Mouse (Mus musculus): Measurements from ENCODE around the gene Tom1l2. TPM values are rescaled to one million over a fixed set of nuclear protein-coding genes. Genes with fewer than 3 reads are reported as not detected.
A peak's percentile ranks its signal among the peaks of the same experiment; 100 is the strongest.

Gene Tom1l2
- polyA plus RNA-seq, 1 experiment, result 20.4 TPM

GRCm38 (mm10) chr11:60369448-60369847, 16.7 kb upstream of the Tom1l2 start:
- TF ChIP-seq CTCF (IDR thresholded peaks at IDR 0.05; ENCODE audit: low read depth, low read length) (no peak), POLR2A (IDR thresholded peaks at IDR 0.05; ENCODE audit: borderline replicate concordance, low read depth, low read length) (no peak)
- Histone ChIP-seq H3K27ac (ENCODE audit: insufficient read depth, low read depth, low read length) (no peak overlapping the region), H3K4me3 (ENCODE audit: insufficient read depth, low read length) (no peak overlapping the region), H3K4me1 (ENCODE audit: control insufficient read depth, insufficient read depth, low read length) (no peaks in the 10 kb centered on the region)

GRCm38 (mm10) chr11:60368909-60369308, 16.2 kb upstream of the Tom1l2 start:
- TF ChIP-seq CTCF (IDR thresholded peaks at IDR 0.05; ENCODE audit: low read depth, low read length) (no peak), POLR2A (IDR thresholded peaks at IDR 0.05; ENCODE audit: borderline replicate concordance, low read depth, low read length) (no peak)
- Histone ChIP-seq H3K4me3 (ENCODE audit: insufficient read depth, low read length) (no peak overlapping the region), H3K27ac (ENCODE audit: insufficient read depth, low read depth, low read length) (no peak overlapping the region), H3K4me1 (ENCODE audit: control insufficient read depth, insufficient read depth, low read length) (no peaks in the 10 kb centered on the region)

GRCm38 (mm10) chr11:60367256-60367655, 14.6 kb upstream of the Tom1l2 start:
- no peak for TF ChIP-seq CTCF (IDR thresholded peaks at IDR 0.05; ENCODE audit: low read depth, low read length)
- TF ChIP-seq POLR2A (IDR thresholded peaks at IDR 0.05; ENCODE audit: borderline replicate concordance, low read depth, low read length), result no peak
- H3K27ac ChIP-seq (ENCODE audit: insufficient read depth, low read depth, low read length), result no peak overlapping the region
- no peak overlapping the region for H3K4me3 ChIP-seq (ENCODE audit: insufficient read depth, low read length)
- H3K4me1 ChIP-seq (ENCODE audit: control insufficient read depth, insufficient read depth, low read length), result no peaks in the 10 kb centered on the region

- H3K4me3 ChIP-seq (ENCODE audit: insufficient read depth, low read length), result no peak overlapping the region
- H3K27ac ChIP-seq (ENCODE audit: insufficient read depth, low read depth, low read length), result no peak overlapping the region
- no peaks in the 10 kb centered on the region for H3K4me1 ChIP-seq (ENCODE audit: control insufficient read depth, insufficient read depth, low read length)
- no peak for TF ChIP-seq CTCF (IDR thresholded peaks at IDR 0.05; ENCODE audit: low read depth, low read length)
Observed at GRCm38 (mm10) chr11:60366239-60367019, 13.7 kb upstream of the Tom1l2 start.

- Histone ChIP-seq H3K27ac (ENCODE audit: insufficient read depth, low read depth, low read length) (no peak overlapping the region), H3K4me3 (ENCODE audit: insufficient read depth, low read length) (no peak overlapping the region), H3K4me1 (ENCODE audit: control insufficient read depth, insufficient read depth, low read length) (peaks cover 47% of the 10 kb centered on the region)
- TF ChIP-seq POLR2A (IDR thresholded peaks at IDR 0.05; ENCODE audit: borderline replicate concordance, low read depth, low read length) (no peak), CTCF (IDR thresholded peaks at IDR 0.05; ENCODE audit: low read depth, low read length) (no peak)
Observed at GRCm38 (mm10) chr11:60360631-60361201, 8.0 kb upstream of the Tom1l2 start.

GRCm38 (mm10) chr11:60359936-60360335, 7.2 kb upstream of the Tom1l2 start:
- no peak for TF ChIP-seq CTCF (IDR thresholded peaks at IDR 0.05; ENCODE audit: low read depth, low read length)
- no peak for TF ChIP-seq POLR2A (IDR thresholded peaks at IDR 0.05; ENCODE audit: borderline replicate concordance, low read depth, low read length)
- Histone ChIP-seq H3K4me1 (ENCODE audit: control insufficient read depth, insufficient read depth, low read length) (peaks cover 47% of the 10 kb centered on the region), H3K27ac (ENCODE audit: insufficient read depth, low read depth, low read length) (no peak overlapping the region), H3K4me3 (ENCODE audit: insufficient read depth, low read length) (no peak overlapping the region)

- peak overlapping the region; percentile 33 for H3K27ac ChIP-seq (ENCODE audit: insufficient read depth, low read depth, low read length)
- H3K4me3 ChIP-seq (ENCODE audit: insufficient read depth, low read length), result no peak overlapping the region
- TF ChIP-seq POLR2A (IDR thresholded peaks at IDR 0.05; ENCODE audit: borderline replicate concordance, low read depth, low read length), result no peak
- no peak for TF ChIP-seq CTCF (IDR thresholded peaks at IDR 0.05; ENCODE audit: low read depth, low read length)
- peaks cover 47% of the 10 kb centered on the region for H3K4me1 ChIP-seq (ENCODE audit: control insufficient read depth, insufficient read depth, low read length)
Observed at GRCm38 (mm10) chr11:60359138-60359537, 6.4 kb upstream of the Tom1l2 start.

- Histone ChIP-seq H3K27ac (ENCODE audit: insufficient read depth, low read depth, low read length) (peak overlapping the region; percentile 33), H3K4me1 (ENCODE audit: control insufficient read depth, insufficient read depth, low read length) (peaks cover 48% of the 10 kb centered on the region), H3K4me3 (ENCODE audit: insufficient read depth, low read length) (no peak overlapping the region)
- no peak for TF ChIP-seq POLR2A (IDR thresholded peaks at IDR 0.05; ENCODE audit: borderline replicate concordance, low read depth, low read length)
- no peak for TF ChIP-seq CTCF (IDR thresholded peaks at IDR 0.05; ENCODE audit: low read depth, low read length)
Observed at GRCm38 (mm10) chr11:60358548-60358947, 5.8 kb upstream of the Tom1l2 start.

- peaks cover 50% of the 10 kb centered on the region for H3K4me1 ChIP-seq (ENCODE audit: control insufficient read depth, insufficient read depth, low read length)
- H3K27ac ChIP-seq (ENCODE audit: insufficient read depth, low read depth, low read length), result peak overlapping the region; percentile 36
- no peak overlapping the region for H3K4me3 ChIP-seq (ENCODE audit: insufficient read depth, low read length)
- TF ChIP-seq CTCF (IDR thresholded peaks at IDR 0.05; ENCODE audit: low read depth, low read length) (no peak), POLR2A (IDR thresholded peaks at IDR 0.05; ENCODE audit: borderline replicate concordance, low read depth, low read length) (no peak)
Observed at GRCm38 (mm10) chr11:60357116-60357515, 4.4 kb upstream of the Tom1l2 start.

GRCm38 (mm10) chr11:60355952-60356351, 3.2 kb upstream of the Tom1l2 start:
- H3K27ac ChIP-seq (ENCODE audit: insufficient read depth, low read depth, low read length), result no peak overlapping the region
- TF ChIP-seq POLR2A (IDR thresholded peaks at IDR 0.05; ENCODE audit: borderline replicate concordance, low read depth, low read length), result no peak
- TF ChIP-seq CTCF (IDR thresholded peaks at IDR 0.05; ENCODE audit: low read depth, low read length), result no peak
- peaks cover 50% of the 10 kb centered on the region for H3K4me1 ChIP-seq (ENCODE audit: control insufficient read depth, insufficient read depth, low read length)
- H3K4me3 ChIP-seq (ENCODE audit: insufficient read depth, low read length), result no peak overlapping the region

Measured in bone marrow macrophage, adult 2 months (primary cell).